Mouse (Mus musculus): ENCODE measurements around the gene Apmap. TPM values are rescaled to one million over a fixed set of nuclear protein-coding genes. Genes with fewer than 3 reads are reported as not detected.

The Apmap gene
- 59.1 and 66.9 TPM in 2 replicates for polyA plus RNA-seq (2012; rRNA removed)

- Histone ChIP-seq H3K27ac (ENCODE audit: insufficient read depth, low read length) (0 out of 2 replicates have a peak within 1 kb of the TSS, but pooled peaks have one; percentile 15), H3K4me3 (ENCODE audit: insufficient read depth, low read length) (peak within 1 kb of the TSS; percentile 77), H3K4me1 (ENCODE audit: control insufficient read depth, insufficient read depth, low read length) (peaks cover 5% of the 10 kb centered on the region; the same call in 1 of the 2 replicates)
- TF ChIP-seq CTCF (IDR thresholded peaks at IDR 0.05; ENCODE audit: extremely low read depth, insufficient read depth, low read length) = no peak
- peak; percentile 83; the same call in 1 of the 2 replicates for TF ChIP-seq POLR2A (IDR thresholded peaks at IDR 0.05; ENCODE audit: extremely low read depth, insufficient read depth, low read length)
These were observed at the start of gene Apmap for GRCm38 (mm10) chr2:150608087-150608799. Apmap (minus strand) TSS chr2:150608567.

DNA sequence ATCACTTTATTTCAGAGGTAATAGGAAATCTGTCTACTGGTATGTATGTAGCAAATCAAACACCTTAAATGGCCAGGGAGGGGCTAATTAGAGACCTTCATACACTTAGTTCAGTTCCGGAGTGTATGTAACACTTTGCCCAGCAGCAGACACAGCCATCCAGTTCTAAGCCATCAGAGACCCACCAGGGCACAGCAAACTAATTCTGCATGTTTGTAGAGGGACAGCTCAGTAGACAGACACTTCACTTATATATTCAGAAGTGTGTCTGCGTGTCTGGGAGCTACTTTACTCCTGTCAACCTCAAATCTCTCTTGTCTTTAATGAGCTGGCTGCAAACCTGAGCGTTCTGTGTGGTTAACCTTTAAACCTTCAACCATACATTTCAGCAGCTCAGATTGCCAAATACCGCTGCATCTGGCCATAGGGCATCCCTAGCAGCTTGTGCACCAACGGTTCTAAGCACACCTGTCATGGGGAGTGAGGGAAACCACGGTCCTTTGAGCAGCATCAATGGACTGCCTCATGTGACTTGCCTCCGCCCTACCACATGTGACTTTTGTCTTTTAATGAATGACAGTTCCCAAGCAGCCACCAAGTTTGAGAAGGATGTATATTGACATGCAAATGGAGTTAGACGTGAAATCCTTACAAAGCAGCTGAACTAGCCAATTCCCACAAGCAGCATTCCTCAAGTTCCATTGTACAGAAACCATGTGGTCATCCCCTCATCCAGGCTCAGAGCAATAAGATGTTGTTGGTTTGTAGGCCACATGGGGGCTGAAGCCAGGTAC lies 48.8 kb upstream of the Apmap start:
- peaks cover 5% of the 10 kb centered on the region for H3K4me1 ChIP-seq (ENCODE audit: control insufficient read depth, insufficient read depth, low read length)
- H3K4me3 ChIP-seq (ENCODE audit: insufficient read depth, low read length) = no peak overlapping the region
- no peak for TF ChIP-seq POLR2A (IDR thresholded peaks at IDR 0.05; ENCODE audit: extremely low read depth, insufficient read depth, low read length)
- TF ChIP-seq CTCF (IDR thresholded peaks at IDR 0.05; ENCODE audit: extremely low read depth, insufficient read depth, low read length) = no peak
- no peak overlapping the region for H3K27ac ChIP-seq (ENCODE audit: insufficient read depth, low read length)

GRCm38 (mm10) chr2:150656112-150656511 lies 47.7 kb upstream of the Apmap start:
- Histone ChIP-seq H3K4me3 (ENCODE audit: insufficient read depth, low read length) (no peak overlapping the region), H3K27ac (ENCODE audit: insufficient read depth, low read length) (no peak overlapping the region), H3K4me1 (ENCODE audit: control insufficient read depth, insufficient read depth, low read length) (peaks cover 4% of the 10 kb centered on the region)
- TF ChIP-seq POLR2A (IDR thresholded peaks at IDR 0.05; ENCODE audit: extremely low read depth, insufficient read depth, low read length) (no peak), CTCF (IDR thresholded peaks at IDR 0.05; ENCODE audit: extremely low read depth, insufficient read depth, low read length) (no peak)

- no peak overlapping the region for H3K27ac ChIP-seq (ENCODE audit: insufficient read depth, low read length)
- H3K4me1 ChIP-seq (ENCODE audit: control insufficient read depth, insufficient read depth, low read length) = no peaks in the 10 kb centered on the region
- no peak for TF ChIP-seq CTCF (IDR thresholded peaks at IDR 0.05; ENCODE audit: extremely low read depth, insufficient read depth, low read length)
- no peak for TF ChIP-seq POLR2A (IDR thresholded peaks at IDR 0.05; ENCODE audit: extremely low read depth, insufficient read depth, low read length)
- no peak overlapping the region for H3K4me3 ChIP-seq (ENCODE audit: insufficient read depth, low read length)
These were observed 46.9 kb upstream of the Apmap start for GRCm38 (mm10) chr2:150655290-150655689.

DNA sequence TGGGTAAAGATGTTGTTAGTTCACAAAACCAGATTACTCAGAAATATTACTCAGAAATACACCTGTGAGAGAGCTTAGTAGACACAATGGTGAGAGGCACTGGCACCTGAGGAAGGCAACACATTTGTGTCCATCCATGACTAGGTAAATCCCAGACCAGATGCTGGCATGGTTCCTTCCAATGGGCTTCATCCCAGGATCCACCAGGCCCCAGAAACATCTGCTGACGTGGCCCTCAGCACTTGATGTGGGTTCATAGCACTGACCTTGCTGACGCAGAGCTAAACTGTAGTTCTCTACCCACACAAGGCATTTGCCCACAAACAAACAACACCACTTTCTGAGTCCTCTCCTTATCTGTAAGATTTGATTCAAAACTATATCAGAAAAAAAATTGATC lies 46.4 kb upstream of the Apmap start:
- Histone ChIP-seq H3K4me1 (ENCODE audit: control insufficient read depth, insufficient read depth, low read length) (no peaks in the 10 kb centered on the region), H3K27ac (ENCODE audit: insufficient read depth, low read length) (no peak overlapping the region), H3K4me3 (ENCODE audit: insufficient read depth, low read length) (no peak overlapping the region)
- TF ChIP-seq POLR2A (IDR thresholded peaks at IDR 0.05; ENCODE audit: extremely low read depth, insufficient read depth, low read length) (no peak), CTCF (IDR thresholded peaks at IDR 0.05; ENCODE audit: extremely low read depth, insufficient read depth, low read length) (no peak)

DNA sequence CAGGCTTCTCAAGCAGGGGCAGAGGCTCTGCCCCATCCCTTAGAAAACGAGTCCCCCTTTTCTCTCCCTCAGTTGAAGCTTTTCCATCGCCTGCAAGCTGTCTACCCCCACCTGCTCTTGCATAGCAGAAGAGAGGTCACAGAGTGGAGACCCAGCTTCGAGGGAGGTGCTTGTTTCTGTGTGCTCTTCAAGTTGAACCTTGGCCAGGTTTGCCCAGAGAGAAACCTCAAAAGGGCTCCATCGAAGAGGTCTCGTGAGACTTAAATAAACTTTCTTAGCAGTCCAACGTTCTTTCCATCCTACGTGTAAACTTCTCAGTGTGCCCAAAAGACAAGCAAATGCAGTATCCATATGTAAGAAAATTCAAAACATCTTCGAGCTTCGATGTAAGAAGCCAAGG lies 43.0 kb upstream of the Apmap start:
- Histone ChIP-seq H3K4me1 (ENCODE audit: control insufficient read depth, insufficient read depth, low read length) (peaks cover 3% of the 10 kb centered on the region), H3K27ac (ENCODE audit: insufficient read depth, low read length) (no peak overlapping the region), H3K4me3 (ENCODE audit: insufficient read depth, low read length) (no peak overlapping the region)
- TF ChIP-seq CTCF (IDR thresholded peaks at IDR 0.05; ENCODE audit: extremely low read depth, insufficient read depth, low read length) (no peak), POLR2A (IDR thresholded peaks at IDR 0.05; ENCODE audit: extremely low read depth, insufficient read depth, low read length) (no peak)

- Histone ChIP-seq H3K4me1 (ENCODE audit: control insufficient read depth, insufficient read depth, low read length) (peaks cover 3% of the 10 kb centered on the region), H3K27ac (ENCODE audit: insufficient read depth, low read length) (no peak overlapping the region), H3K4me3 (ENCODE audit: insufficient read depth, low read length) (no peak overlapping the region)
- TF ChIP-seq CTCF (IDR thresholded peaks at IDR 0.05; ENCODE audit: extremely low read depth, insufficient read depth, low read length) (no peak), POLR2A (IDR thresholded peaks at IDR 0.05; ENCODE audit: extremely low read depth, insufficient read depth, low read length) (no peak)
These were observed 42.2 kb upstream of the Apmap start for GRCm38 (mm10) chr2:150650511-150651074.

DNA sequence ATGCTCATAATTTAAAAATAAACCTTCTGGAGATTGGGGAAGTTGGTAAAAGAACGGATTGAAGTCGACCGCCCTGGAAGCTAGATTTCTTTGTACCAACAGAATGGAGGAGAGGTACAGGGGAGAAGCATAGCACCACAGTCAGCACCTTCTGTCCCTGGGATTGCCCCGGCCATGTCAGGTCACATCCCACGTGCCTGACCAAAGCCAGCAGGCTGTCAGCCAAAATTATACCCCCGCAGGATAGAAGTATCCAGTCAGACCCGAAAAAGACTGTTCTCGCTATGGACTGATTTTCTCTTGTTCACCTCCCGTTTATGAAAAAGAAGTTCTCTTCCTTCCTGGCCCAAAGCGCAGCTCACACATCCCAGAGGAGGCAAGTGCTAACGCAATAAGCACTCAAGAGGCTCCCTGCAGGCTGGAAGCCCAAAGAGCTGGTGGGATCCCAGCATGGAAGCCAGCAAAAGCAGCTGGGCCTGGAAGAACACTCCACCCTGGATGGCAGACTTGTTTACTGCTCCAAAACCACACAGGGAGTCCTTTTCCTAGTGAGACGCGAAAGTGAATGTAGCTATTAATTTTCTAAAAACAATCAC lies 40.0 kb upstream of the Apmap start:
- Histone ChIP-seq H3K4me3 (ENCODE audit: insufficient read depth, low read length) (no peak overlapping the region), H3K4me1 (ENCODE audit: control insufficient read depth, insufficient read depth, low read length) (peaks cover 3% of the 10 kb centered on the region), H3K27ac (ENCODE audit: insufficient read depth, low read length) (peak overlapping the region; percentile 94)
- TF ChIP-seq POLR2A (IDR thresholded peaks at IDR 0.05; ENCODE audit: extremely low read depth, insufficient read depth, low read length) (no peak), CTCF (IDR thresholded peaks at IDR 0.05; ENCODE audit: extremely low read depth, insufficient read depth, low read length) (no peak)

DNA sequence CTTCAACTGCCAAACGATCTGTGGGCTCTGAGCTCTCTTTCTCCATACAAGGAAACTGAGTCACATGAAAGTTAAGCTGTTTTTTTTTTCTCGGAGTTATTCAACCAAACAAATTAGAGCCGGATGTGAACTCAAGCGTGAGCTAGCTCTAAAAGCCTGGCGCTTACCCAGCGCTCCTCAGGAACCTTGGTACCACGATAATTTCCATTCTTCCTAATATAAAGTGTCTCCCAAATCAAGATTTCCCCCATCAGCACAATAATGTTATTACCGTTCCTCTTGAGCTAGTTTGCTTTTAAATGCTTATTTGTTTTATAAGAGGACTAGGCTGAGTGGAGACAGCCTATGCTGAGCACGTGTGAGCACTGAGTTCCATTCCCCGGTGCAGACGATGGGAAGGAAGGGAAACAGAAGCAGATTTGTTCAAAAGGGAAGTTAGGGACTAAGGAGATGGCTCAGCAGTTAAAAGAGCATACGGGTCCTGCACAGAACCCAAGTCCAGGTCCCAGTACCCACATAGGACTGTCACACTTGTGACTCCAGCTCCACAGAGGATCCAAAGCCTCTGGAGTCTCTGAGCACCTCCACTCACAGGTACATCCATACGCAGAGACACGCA lies 39.4 kb upstream of the Apmap start:
- Histone ChIP-seq H3K27ac (ENCODE audit: insufficient read depth, low read length) (peak overlapping the region; percentile 94), H3K4me1 (ENCODE audit: control insufficient read depth, insufficient read depth, low read length) (peaks cover 3% of the 10 kb centered on the region), H3K4me3 (ENCODE audit: insufficient read depth, low read length) (no peak overlapping the region)
- TF ChIP-seq POLR2A (IDR thresholded peaks at IDR 0.05; ENCODE audit: extremely low read depth, insufficient read depth, low read length) = no peak
- TF ChIP-seq CTCF (IDR thresholded peaks at IDR 0.05; ENCODE audit: extremely low read depth, insufficient read depth, low read length) = no peak
